Mouse (Mus musculus): ENCODE measurements around the gene Dlgap1. TPM values are rescaled to one million over a fixed set of nuclear protein-coding genes. Genes with fewer than 3 reads are reported as not detected.
"Not testable (repeated sequence)": the region's sequence is repeated elsewhere in the genome, so short reads cannot be mapped to it uniquely, and the experiment has no call there.

The Dlgap1 gene
- total and polyA plus RNA-seq, 3 experiments, result 0.39 to 1.6 (median 0.52) TPM

GRCm38 (mm10) chr17:70810795-70811194 is 841.9 kb downstream of the Dlgap1 start:
- intact Hi-C loops (cut with DNase I), result no loop called here
- no peaks in the 10 kb centered on the region for H3K4me1 ChIP-seq (ENCODE audit: control insufficient read depth, insufficient read depth, low read length)

GRCm38 (mm10) chr17:70815001-70815400 is 846.1 kb downstream of the Dlgap1 start:
- peaks cover 7% of the 10 kb centered on the region for H3K27me3 ChIP-seq (ENCODE audit: control insufficient read depth, insufficient read depth, low read length)
- intact Hi-C loops (cut with DNase I), result no loop called here
- no peaks in the 10 kb centered on the region for H3K36me3 ChIP-seq (ENCODE audit: control insufficient read depth, insufficient read depth, low read length)
- H3K79me2 ChIP-seq (replicated peaks; ENCODE audit: control insufficient read depth, insufficient read depth, low read length), result no peaks in the 10 kb centered on the region
- H3K27ac ChIP-seq, result no peak overlapping the region
- no peak overlapping the region for H3K9ac ChIP-seq (ENCODE audit: low read depth, low read length)
- H3K4me3 ChIP-seq, result no peak overlapping the region
- no peak for TF ChIP-seq CTCF (IDR thresholded peaks at IDR 0.05)
- no peak for TF ChIP-seq POLR2A (IDR thresholded peaks at IDR 0.05; ENCODE audit: insufficient read depth, low read depth, low read length)
- no peak for TF ChIP-seq EP300 (IDR thresholded peaks at IDR 0.05; ENCODE audit: insufficient read depth, low read depth, low read length)
- DNase-seq, result no peak
- no peaks in the 10 kb centered on the region for H3K4me1 ChIP-seq (ENCODE audit: control insufficient read depth, insufficient read depth, low read length)
- 67% methylated on average over 8 of the region's 8 CpGs for WGBS

More at GRCm38 (mm10) chr17:70810795-70811194, 841.9 kb downstream of the Dlgap1 start:
- Histone ChIP-seq H3K36me3 (ENCODE audit: control insufficient read depth, insufficient read depth, low read length) (no peaks in the 10 kb centered on the region), H3K79me2 (replicated peaks; ENCODE audit: control insufficient read depth, insufficient read depth, low read length) (no peaks in the 10 kb centered on the region), H3K27me3 (ENCODE audit: control insufficient read depth, insufficient read depth, low read length) (no peaks in the 10 kb centered on the region), H3K9ac (ENCODE audit: low read depth, low read length) (no peak overlapping the region), H3K27ac (no peak overlapping the region), H3K4me3 (no peak overlapping the region)
- TF ChIP-seq EP300 (IDR thresholded peaks at IDR 0.05; ENCODE audit: insufficient read depth, low read depth, low read length) (no peak), CTCF (IDR thresholded peaks at IDR 0.05) (no peak), POLR2A (IDR thresholded peaks at IDR 0.05; ENCODE audit: insufficient read depth, low read depth, low read length) (no peak)
- WGBS, result 93% methylated on average over 5 of the region's 5 CpGs
- DNase-seq, result no peak

DNA sequence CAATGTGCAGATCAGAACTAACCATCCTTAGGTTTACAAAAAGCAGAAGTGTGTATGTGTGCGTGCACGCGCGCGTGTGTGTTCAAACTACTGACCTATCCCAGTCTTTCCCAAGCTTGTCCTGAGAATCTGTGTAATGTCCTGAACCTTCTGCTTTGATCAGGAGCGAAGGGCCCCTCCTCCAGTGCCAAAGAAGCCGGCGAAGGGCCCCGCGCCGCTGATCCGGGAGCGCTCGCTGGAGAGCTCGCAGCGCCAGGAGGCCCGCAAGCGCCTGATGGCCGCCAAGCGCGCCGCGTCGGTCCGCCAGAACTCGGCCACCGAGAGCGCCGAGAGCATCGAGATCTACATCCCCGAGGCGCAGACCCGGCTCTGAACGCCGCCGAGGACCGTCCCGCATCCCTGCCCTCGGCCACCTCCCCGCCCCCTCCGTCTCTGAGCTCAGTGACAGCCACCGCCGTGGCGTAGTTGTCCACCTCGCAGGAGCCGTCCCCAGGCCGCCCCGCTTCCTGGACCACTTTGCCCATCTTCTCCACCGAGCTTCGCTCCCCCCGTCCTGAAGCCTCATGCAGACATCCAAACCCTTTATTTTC is 849.1 kb downstream of the Dlgap1 start:
- 7% methylated on average over 50 of the region's 51 CpGs for WGBS
- peak; percentile 23 to 27 for DNase-seq

DNA sequence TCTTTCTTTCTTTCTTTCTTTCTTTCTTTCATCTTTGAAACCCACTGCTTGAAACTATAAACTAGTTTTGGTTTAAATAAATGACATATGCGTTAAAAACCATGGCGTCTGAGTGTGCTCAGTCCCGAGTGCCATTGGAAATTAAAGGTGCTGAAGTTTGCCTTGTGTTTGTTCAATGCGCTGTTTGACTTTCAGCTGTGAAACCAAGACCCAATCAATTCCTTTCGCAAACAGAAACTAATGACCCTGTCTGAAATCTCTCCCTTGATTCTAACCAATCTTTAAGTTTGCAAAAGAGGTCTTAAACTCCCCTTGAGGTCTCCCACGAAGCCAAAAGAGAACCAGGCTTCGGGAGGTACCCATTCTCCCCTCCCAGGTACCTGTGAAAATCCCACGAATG is 854.2 kb downstream of the Dlgap1 start:
- 84% methylated on average over 8 of the region's 8 CpGs for WGBS
- Histone ChIP-seq H3K79me2 (replicated peaks; ENCODE audit: control insufficient read depth, insufficient read depth, low read length) (no peaks in the 10 kb centered on the region), H3K36me3 (ENCODE audit: control insufficient read depth, insufficient read depth, low read length) (no peaks in the 10 kb centered on the region), H3K4me1 (ENCODE audit: control insufficient read depth, insufficient read depth, low read length) (no peaks in the 10 kb centered on the region), H3K27me3 (ENCODE audit: control insufficient read depth, insufficient read depth, low read length) (peaks cover 10% of the 10 kb centered on the region), H3K27ac (no peak overlapping the region), H3K9ac (ENCODE audit: low read depth, low read length) (no peak overlapping the region), H3K4me3 (no peak overlapping the region)
- intact Hi-C loops (cut with DNase I), result no loop called here
- no peak for DNase-seq
- TF ChIP-seq EP300 (IDR thresholded peaks at IDR 0.05; ENCODE audit: insufficient read depth, low read depth, low read length), result no peak
- TF ChIP-seq POLR2A (IDR thresholded peaks at IDR 0.05; ENCODE audit: insufficient read depth, low read depth, low read length), result no peak
- TF ChIP-seq CTCF (IDR thresholded peaks at IDR 0.05), result no peak

More for the DNA sequence above, 849.1 kb downstream of the Dlgap1 start:
- Histone ChIP-seq H3K36me3 (ENCODE audit: control insufficient read depth, insufficient read depth, low read length) (no peaks in the 10 kb centered on the region), H3K4me3 (peak overlapping the region; percentile 41), H3K9ac (ENCODE audit: low read depth, low read length) (peak overlapping the region; percentile 24), H3K27me3 (ENCODE audit: control insufficient read depth, insufficient read depth, low read length) (peaks cover 12% of the 10 kb centered on the region), H3K27ac (no peak overlapping the region), H3K4me1 (ENCODE audit: control insufficient read depth, insufficient read depth, low read length) (no peaks in the 10 kb centered on the region), H3K79me2 (replicated peaks; ENCODE audit: control insufficient read depth, insufficient read depth, low read length) (no peaks in the 10 kb centered on the region)
- TF ChIP-seq CTCF (IDR thresholded peaks at IDR 0.05), result no peak
- no peak for TF ChIP-seq POLR2A (IDR thresholded peaks at IDR 0.05; ENCODE audit: insufficient read depth, low read depth, low read length)
- no peak for TF ChIP-seq EP300 (IDR thresholded peaks at IDR 0.05; ENCODE audit: insufficient read depth, low read depth, low read length)
- intact Hi-C loops (cut with DNase I), result no loop called here

- H3K9ac ChIP-seq (ENCODE audit: low read depth, low read length), result no peak overlapping the region
- peaks cover 4% of the 10 kb centered on the region for H3K27me3 ChIP-seq (ENCODE audit: control insufficient read depth, insufficient read depth, low read length)
- H3K79me2 ChIP-seq (replicated peaks; ENCODE audit: control insufficient read depth, insufficient read depth, low read length), result no peaks in the 10 kb centered on the region
- no peak overlapping the region for H3K4me3 ChIP-seq
- intact Hi-C loops (cut with DNase I), result no loop called here
- H3K4me1 ChIP-seq (ENCODE audit: control insufficient read depth, insufficient read depth, low read length), result no peaks in the 10 kb centered on the region
- no peak for DNase-seq
- H3K27ac ChIP-seq, result no peak overlapping the region
- H3K36me3 ChIP-seq (ENCODE audit: control insufficient read depth, insufficient read depth, low read length), result no peaks in the 10 kb centered on the region
- WGBS, result 65% methylated on average over 12 of the region's 12 CpGs
- TF ChIP-seq EP300 (IDR thresholded peaks at IDR 0.05; ENCODE audit: insufficient read depth, low read depth, low read length) (no peak), POLR2A (IDR thresholded peaks at IDR 0.05; ENCODE audit: insufficient read depth, low read depth, low read length) (no peak), CTCF (IDR thresholded peaks at IDR 0.05) (no peak)
Measured at GRCm38 (mm10) chr17:70826227-70826626, 857.4 kb downstream of the Dlgap1 start.

DNA sequence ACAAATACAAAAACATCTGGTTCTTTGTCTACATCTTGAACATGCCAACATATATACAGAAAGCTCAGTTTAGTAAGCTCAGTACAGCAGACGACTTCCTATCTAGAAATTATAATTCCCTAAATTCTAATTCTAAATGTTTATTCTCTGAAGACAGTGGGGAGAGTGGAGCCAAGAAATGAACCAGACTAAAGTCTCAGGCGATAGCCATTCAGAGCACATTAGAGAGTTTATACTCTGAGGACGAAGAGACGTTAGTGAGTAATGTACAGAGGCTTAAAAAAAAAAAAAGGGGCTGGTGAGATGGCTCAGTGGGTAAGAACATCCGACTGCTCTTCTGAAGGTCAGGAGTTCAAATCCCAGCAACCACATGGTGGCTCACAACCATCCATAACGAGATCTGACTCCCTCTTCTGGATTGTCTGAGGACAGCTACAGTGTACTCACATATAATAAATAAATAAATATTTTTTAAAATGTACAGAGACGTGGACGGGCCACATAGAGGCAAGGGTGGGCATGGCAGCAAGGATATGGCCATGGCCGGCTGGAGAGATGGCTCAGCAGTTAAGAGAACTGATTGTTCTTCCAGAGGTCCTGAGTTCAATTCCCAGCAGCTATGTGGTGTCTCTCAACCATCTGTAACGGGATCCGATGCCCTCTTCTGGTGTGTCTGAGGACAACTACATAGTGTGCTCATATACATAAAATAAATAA is 858.7 kb downstream of the Dlgap1 start:
- H3K4me1 ChIP-seq (ENCODE audit: control insufficient read depth, insufficient read depth, low read length); H3K27me3 ChIP-seq (ENCODE audit: control insufficient read depth, insufficient read depth, low read length); H3K27ac ChIP-seq; H3K4me3 ChIP-seq; intact Hi-C loops (cut with DNase I); H3K79me2 ChIP-seq (replicated peaks; ENCODE audit: control insufficient read depth, insufficient read depth, low read length); H3K9ac ChIP-seq (ENCODE audit: low read depth, low read length); H3K36me3 ChIP-seq (ENCODE audit: control insufficient read depth, insufficient read depth, low read length); DNase-seq: not testable (repeated sequence)
- 81% methylated on average over 11 of the region's 11 CpGs for WGBS

All from heart, adult 2 months (tissue).